Mouse (Mus musculus): ENCODE measurements around the gene Pdha2. TPM values are rescaled to one million over a fixed set of nuclear protein-coding genes. Genes with fewer than 3 reads are reported as not detected.

Pdha2 gene
- total and polyA plus RNA-seq, 3 experiments = not detected

DNA sequence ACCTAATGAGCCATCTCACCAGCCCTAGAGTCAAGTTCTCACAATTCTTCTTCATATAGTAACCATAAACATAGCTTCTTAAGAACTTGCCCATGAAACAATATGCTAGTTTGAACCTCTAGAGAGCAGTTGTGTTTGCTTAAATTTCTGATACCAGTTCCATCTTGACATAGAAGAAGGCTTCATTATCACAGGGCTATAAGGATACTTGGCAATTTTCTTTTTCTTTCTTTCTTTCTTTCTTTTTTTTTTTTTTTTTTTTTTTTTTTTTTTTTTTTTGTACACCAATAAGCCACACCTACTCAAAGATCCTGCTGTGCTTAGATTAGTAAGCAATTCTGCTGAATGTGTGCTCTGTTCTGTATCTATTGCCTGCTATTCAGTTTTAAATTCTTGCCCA lies 2.0 kb upstream of the Pdha2 start:
- Histone ChIP-seq H3K79me2 (ENCODE audit: control insufficient read depth, insufficient read depth, low read length, poor library complexity) (no peaks in the 10 kb centered on the region), H3K36me3 (ENCODE audit: control insufficient read depth in 1 of 2, insufficient read depth in 2 of 2, low read length in 2 of 2) (peaks cover 0 to 8% of the 10 kb centered on the region in 2 experiments; a peak in 2 of 4 replicates), H3K9ac (ENCODE audit: control insufficient read depth, low read depth, low read length, poor library complexity, severe bottlenecking) (no peak overlapping the region), H3K9me3 (replicated peaks; ENCODE audit: insufficient read depth, low read length) (no peaks in the 10 kb centered on the region), H3K27me3 (ENCODE audit: control insufficient read depth in 1 of 2, insufficient read depth in 2 of 2, low read length in 2 of 2) (no peaks in the 10 kb centered on the region), H3K4me3 (ENCODE audit: control insufficient read depth in 1 of 2, insufficient read depth in 1 of 2, low read depth in 2 of 2, low read length in 2 of 2) (no peak overlapping the region), H3K4me1 (ENCODE audit: control insufficient read depth in 1 of 2, insufficient read depth in 2 of 2, low read length in 2 of 2) (peaks cover 0 to 2% of the 10 kb centered on the region in 2 experiments; a peak in 1 of 4 replicates), H3K27ac (ENCODE audit: control insufficient read depth, low read depth, low read length) (no peak overlapping the region)
- TF ChIP-seq POLR2AphosphoS2 (IDR thresholded peaks at IDR 0.05; ENCODE audit: low read length) (no peak), ZNF384 (IDR thresholded peaks at IDR 0.05; ENCODE audit: low read depth, low read length) (peak; percentile 67)
- DNase-seq (ENCODE audit: low read depth, low spot score) = no peak

DNA sequence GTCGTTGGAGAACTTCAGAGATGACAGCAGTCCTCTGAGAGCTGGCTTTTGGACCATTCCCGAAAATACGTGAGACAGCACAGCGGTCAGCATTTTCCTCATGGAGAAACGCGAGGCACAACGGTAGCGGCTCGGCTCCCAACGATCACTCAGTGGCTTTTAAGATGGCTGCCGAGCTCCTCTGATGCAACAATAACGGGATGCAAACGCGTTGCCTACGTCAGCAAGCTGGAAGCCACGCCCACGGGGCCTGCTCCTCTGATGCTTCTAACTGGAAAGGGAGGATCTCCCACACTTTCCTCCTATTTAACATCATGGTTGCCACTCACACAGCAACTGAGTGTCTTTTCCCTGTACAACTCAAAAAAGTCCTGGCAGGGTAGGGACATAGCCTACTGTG lies 511 bp downstream of the Pdha2 start:
- peaks cover 0 to 2% of the 10 kb centered on the region in 2 experiments; a peak in 1 of 4 replicates for H3K4me1 ChIP-seq (ENCODE audit: control insufficient read depth in 1 of 2, insufficient read depth in 2 of 2, low read length in 2 of 2)
- no peak overlapping the region for H3K9ac ChIP-seq (ENCODE audit: control insufficient read depth, low read depth, low read length, poor library complexity, severe bottlenecking)
- no peaks in the 10 kb centered on the region for H3K36me3 ChIP-seq (ENCODE audit: control insufficient read depth in 1 of 2, insufficient read depth in 2 of 2, low read length in 2 of 2)
- H3K79me2 ChIP-seq (ENCODE audit: control insufficient read depth, insufficient read depth, low read length, poor library complexity) = no peaks in the 10 kb centered on the region
- H3K4me3 ChIP-seq (ENCODE audit: control insufficient read depth in 1 of 2, insufficient read depth in 1 of 2, low read depth in 2 of 2, low read length in 2 of 2) = no peak overlapping the region
- no peak overlapping the region for H3K27ac ChIP-seq (ENCODE audit: control insufficient read depth, low read depth, low read length)
- no peaks in the 10 kb centered on the region for H3K9me3 ChIP-seq (replicated peaks; ENCODE audit: insufficient read depth, low read length)
- TF ChIP-seq UBTF (IDR thresholded peaks at IDR 0.05; ENCODE audit: borderline replicate concordance, insufficient read depth, low read depth, low read length) (no peak), JUND (IDR thresholded peaks at IDR 0.05; ENCODE audit: low read depth, low read length) (no peak), ELF1 (IDR thresholded peaks at IDR 0.05; ENCODE audit: low read depth, low read length) (no peak), BHLHE40 (IDR thresholded peaks at IDR 0.05; ENCODE audit: borderline replicate concordance, low read depth, low read length) (no peak), MYB (IDR thresholded peaks at IDR 0.05; ENCODE audit: low read depth, low read length) (no peak)
- no peak for DNase-seq (ENCODE audit: low read depth, low spot score)
- H3K27me3 ChIP-seq (ENCODE audit: control insufficient read depth in 1 of 2, insufficient read depth in 2 of 2, low read length in 2 of 2) = no peaks in the 10 kb centered on the region

DNA sequence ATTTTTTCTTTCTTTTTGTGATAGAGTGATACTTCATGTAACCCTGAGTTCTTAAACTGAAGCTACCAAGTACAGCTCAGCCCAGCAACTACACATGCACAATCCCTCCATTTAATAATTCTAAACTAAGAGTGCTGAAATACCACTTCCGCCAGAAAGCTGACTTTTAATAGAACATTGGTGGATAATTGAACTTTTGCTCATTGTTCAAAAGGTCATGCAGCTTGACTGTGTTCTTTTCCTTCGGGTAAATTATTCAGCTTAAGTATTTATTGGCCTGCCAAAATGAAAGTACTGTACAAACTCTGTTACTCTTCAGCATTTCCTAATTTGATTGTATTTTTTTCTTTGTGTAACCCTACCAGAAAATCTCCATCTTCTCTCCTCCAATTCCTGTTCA lies 10.4 kb downstream of the Pdha2 start:
- no peak for DNase-seq (ENCODE audit: low read depth, low spot score)
- no peaks in the 10 kb centered on the region for H3K79me2 ChIP-seq (ENCODE audit: control insufficient read depth, insufficient read depth, low read length, poor library complexity)

More for the DNA sequence above, 10.4 kb downstream of the Pdha2 start:
- H3K27me3 ChIP-seq (ENCODE audit: control insufficient read depth in 1 of 2, insufficient read depth in 2 of 2, low read length in 2 of 2) = no peaks in the 10 kb centered on the region
- no peaks in the 10 kb centered on the region for H3K4me1 ChIP-seq (ENCODE audit: control insufficient read depth in 1 of 2, insufficient read depth in 2 of 2, low read length in 2 of 2)
- no peaks in the 10 kb centered on the region for H3K36me3 ChIP-seq (ENCODE audit: control insufficient read depth in 1 of 2, insufficient read depth in 2 of 2, low read length in 2 of 2)
- H3K4me3 ChIP-seq (ENCODE audit: control insufficient read depth in 1 of 2, insufficient read depth in 1 of 2, low read depth in 2 of 2, low read length in 2 of 2) = no peak overlapping the region
- no peak overlapping the region for H3K27ac ChIP-seq (ENCODE audit: control insufficient read depth, low read depth, low read length)
- no peak overlapping the region for H3K9ac ChIP-seq (ENCODE audit: control insufficient read depth, low read depth, low read length, poor library complexity, severe bottlenecking)
- no peaks in the 10 kb centered on the region for H3K9me3 ChIP-seq (replicated peaks; ENCODE audit: insufficient read depth, low read length)
- TF ChIP-seq SMC3 (IDR thresholded peaks at IDR 0.05; ENCODE audit: low read depth, low read length) (no peak), MAFK (IDR thresholded peaks at IDR 0.05; ENCODE audit: borderline replicate concordance, low read depth, low read length) (no peak), BHLHE40 (IDR thresholded peaks at IDR 0.05; ENCODE audit: borderline replicate concordance, low read depth, low read length) (no peak), POLR2A (IDR thresholded peaks at IDR 0.05; ENCODE audit: control insufficient read depth in 1 of 2, insufficient read depth in 1 of 2, low read depth in 1 of 2, low read length in 2 of 2, poor library complexity in 1 of 2) (no peak), MXI1 (IDR thresholded peaks at IDR 0.05; ENCODE audit: low read depth, low read length) (no peak), MYC (IDR thresholded peaks at IDR 0.05; ENCODE audit: low read depth, low read length) (no peak), USF1 (IDR thresholded peaks at IDR 0.05; ENCODE audit: low read depth, low read length) (no peak), USF2 (IDR thresholded peaks at IDR 0.05; ENCODE audit: borderline replicate concordance in 1 of 2, insufficient read depth in 1 of 2, low read depth in 1 of 2, low read length in 2 of 2) (no peak), MEF2A (IDR thresholded peaks at IDR 0.05; ENCODE audit: extremely low read depth, insufficient replicate concordance, low read depth, low read length, poor library complexity, severe bottlenecking) (no peak), ELF1 (IDR thresholded peaks at IDR 0.05; ENCODE audit: low read depth, low read length) (no peak), MAZ (IDR thresholded peaks at IDR 0.05; ENCODE audit: low read depth, low read length) (no peak), ETS1 (IDR thresholded peaks at IDR 0.05; ENCODE audit: low read depth, low read length) (no peak), MAX (IDR thresholded peaks at IDR 0.05; ENCODE audit: low read length) (no peak), CHD2 (IDR thresholded peaks at IDR 0.05; ENCODE audit: low read length) (no peak), POLR2AphosphoS5 (IDR thresholded peaks at IDR 0.05; ENCODE audit: borderline replicate concordance, low read depth, low read length) (no peak), RCOR1 (IDR thresholded peaks at IDR 0.05; ENCODE audit: low read depth, low read length) (no peak), UBTF (IDR thresholded peaks at IDR 0.05; ENCODE audit: borderline replicate concordance, insufficient read depth, low read depth, low read length) (no peak), GATA1 (IDR thresholded peaks at IDR 0.05; ENCODE audit: low read depth, low read length) (no peak), SIN3A (IDR thresholded peaks at IDR 0.05; ENCODE audit: low read length) (no peak)
